Mouse (Mus musculus) cerebellum, postnatal 14 days (tissue): ENCODE measurements around the gene Ugt1a9.
A peak's percentile ranks its signal among the peaks of the same experiment; 100 is the strongest.

Experiments
- DNase-seq, 2 experiments: peaks; one replicate each; pipeline ENCODE4 v3.0.0; 2021; ENCODE audit warnings: mixed read lengths in 2 of 2

The Ugt1a9 gene

GRCm38 (mm10) chr1:88260604-88261377 is 190.2 kb downstream of the Ugt1a9 start:
- DNase-seq, result no peak

GRCm38 (mm10) chr1:88261706-88262105 is 191.1 kb downstream of the Ugt1a9 start:
- no peak for DNase-seq

GRCm38 (mm10) chr1:88262255-88262654 is 191.7 kb downstream of the Ugt1a9 start:
- peak; percentile 52 to 72 for DNase-seq

- no peak for DNase-seq
Observed at GRCm38 (mm10) chr1:88262961-88263360, 192.4 kb downstream of the Ugt1a9 start.

GRCm38 (mm10) chr1:88263778-88264177 is 193.2 kb downstream of the Ugt1a9 start:
- DNase-seq, result no peak

GRCm38 (mm10) chr1:88264237-88264868 is 193.8 kb downstream of the Ugt1a9 start:
- no peak for DNase-seq

GRCm38 (mm10) chr1:88264869-88265240 is 194.3 kb downstream of the Ugt1a9 start:
- peak in 1 of 2 experiments; percentile 61 for DNase-seq

GRCm38 (mm10) chr1:88266123-88266522 is 195.5 kb downstream of the Ugt1a9 start:
- DNase-seq, result no peak

GRCm38 (mm10) chr1:88267489-88267888 is 196.9 kb downstream of the Ugt1a9 start:
- DNase-seq, result no peak

GRCm38 (mm10) chr1:88268070-88268469 is 197.5 kb downstream of the Ugt1a9 start:
- no peak for DNase-seq
